Mouse (Mus musculus) mesoderm, embryonic 11.5 days (tissue): ENCODE measurements around the gene Dlx2.

Experiments
- DNase-seq: peaks from one replicate; pipeline ENCODE4 v3.0.0-alpha.2; 2012; ENCODE audit warnings: low read depth, low spot score

Gene Dlx2

GRCm38 (mm10) chr2:71511209-71511608 is 35.3 kb downstream of the Dlx2 start:
- no peak for DNase-seq

GRCm38 (mm10) chr2:71504852-71505251 is 41.7 kb downstream of the Dlx2 start:
- DNase-seq, result no peak

- no peak for DNase-seq
Observed at GRCm38 (mm10) chr2:71499276-71500230, 47.0 kb downstream of the Dlx2 start.

- no peak for DNase-seq
Observed at GRCm38 (mm10) chr2:71497175-71497574, 49.4 kb downstream of the Dlx2 start.

GRCm38 (mm10) chr2:71494971-71495370 is 51.6 kb downstream of the Dlx2 start:
- DNase-seq, result no peak

GRCm38 (mm10) chr2:71494503-71494902 is 52.1 kb downstream of the Dlx2 start:
- DNase-seq, result no peak
